ENCODE assay signal across 25 mouse cellular contexts in genomic region chr9:23693442-23693829, GRCm38 (mm10).
"Had no signal": no experiment of that assay in that cellular context is flagged by ENCODE, and none has a peak within 500 bp of the region (broad histone marks: within the 10 kb centered on the region; RNA-seq: fewer than 3 reads in every experiment).

No protein-coding gene starts in this region.

- H3K9ac ChIP-seq: heart, embryonic 13.5 days; heart, embryonic 15.5 days; hindbrain, embryonic 14.5 days; kidney, embryonic 15.5 days; limb, embryonic 13.5 days; limb, embryonic 15.5 days; liver, embryonic 12.5 days; liver, embryonic 14.5 days had no signal

- H3K36me3 ChIP-seq: heart, embryonic 13.5 days; heart, embryonic 15.5 days; kidney, embryonic 15.5 days; limb, embryonic 13.5 days; limb, embryonic 15.5 days; liver, embryonic 12.5 days had no signal

- H3K27me3 ChIP-seq: heart, embryonic 13.5 days; heart, embryonic 15.5 days; kidney, embryonic 15.5 days; limb, embryonic 13.5 days; limb, embryonic 15.5 days; liver, embryonic 12.5 days had no signal

- H3K27ac ChIP-seq: heart, adult 2 months; heart, embryonic 13.5 days; heart, embryonic 15.5 days; hindbrain, embryonic 14.5 days; hindbrain, postnatal 0 days; kidney, embryonic 15.5 days; kidney, postnatal 0 days; limb, embryonic 13.5 days; limb, embryonic 15.5 days; liver, embryonic 12.5 days; liver, embryonic 14.5 days had no signal

- DNase-seq: gastrocnemius, postnatal 14 days; gastrocnemius, postnatal 36 days; heart, adult 11 months; heart, adult 2 months; heart, postnatal 14 days; heart, postnatal 36 days; kidney, adult 11 months; kidney, adult 2 months; kidney, adult 9 months; kidney, postnatal 14 days; kidney, postnatal 36 days; layer of hippocampus, postnatal 36 days; left cerebral cortex, postnatal 4 days had no signal

- ATAC-seq: hindbrain, postnatal 0 days; intestine, embryonic 16.5 days; liver, embryonic 12.5 days had no signal

- H3K4me3 ChIP-seq: heart, adult 2 months; heart, embryonic 13.5 days; heart, embryonic 15.5 days; kidney, embryonic 15.5 days; limb, embryonic 13.5 days; limb, embryonic 15.5 days; liver, embryonic 12.5 days had no signal

- H3K9me3 ChIP-seq: heart, embryonic 13.5 days; heart, embryonic 15.5 days; kidney, embryonic 15.5 days; limb, embryonic 13.5 days; limb, embryonic 15.5 days; liver, embryonic 12.5 days had no signal

- H3K4me2 ChIP-seq: heart, embryonic 11.5 days; heart, embryonic 13.5 days; heart, embryonic 15.5 days; hindbrain, embryonic 14.5 days; kidney, embryonic 15.5 days; limb, embryonic 13.5 days; limb, embryonic 15.5 days; liver, embryonic 12.5 days had no signal

- H3K4me1 ChIP-seq: heart, embryonic 13.5 days; heart, embryonic 15.5 days; kidney, embryonic 15.5 days; limb, embryonic 13.5 days; limb, embryonic 15.5 days; liver, embryonic 12.5 days had no signal
